Mouse (Mus musculus) liver, embryonic 13.5 days (tissue): ENCODE measurements around the gene Gm45213. TPM values are rescaled to one million over a fixed set of nuclear protein-coding genes. Genes with fewer than 3 reads are reported as not detected.
A peak's percentile ranks its signal among the peaks of the same experiment; 100 is the strongest.

Experiments used
- ATAC-seq: fragments of 200-750 bp; cut with Nextera tagmentation; 2 replicates; pipeline ENCODE4 v1.8.0; 2017; ENCODE audit warnings: low read depth, mild to moderate bottlenecking, moderate number of reproducible peaks, moderate library complexity
- DNase-seq: peaks from one replicate; pipeline ENCODE4 v3.0.0; 2022
- H3K27ac ChIP-seq: fragments of 300-500 bp; sonication (generic); 2 replicates; pipeline ENCODE4 v1.5.1; 2015; ENCODE audit warnings: moderate library complexity, mild to moderate bottlenecking, inconsistent platforms
- H3K27me3 ChIP-seq: fragments of 300-500 bp; sonication (generic); 2 replicates; pipeline ENCODE4 v1.6.1; 2015; ENCODE audit warnings: mild to moderate bottlenecking, inconsistent platforms
- H3K36me3 ChIP-seq: fragments of 300-500 bp; sonication (generic); 2 replicates; pipeline ENCODE4 v1.6.1; 2015; ENCODE audit warnings: mild to moderate bottlenecking, inconsistent platforms
- H3K4me1 ChIP-seq: fragments of 300-500 bp; sonication (generic); replicated peaks from 2 replicates; pipeline ENCODE4 v1.6.1; 2015; ENCODE audit warnings: inconsistent platforms
- H3K4me2 ChIP-seq: fragments of 300-500 bp; sonication (generic); 2 replicates; pipeline ENCODE4 v1.6.1; 2015; ENCODE audit warnings: inconsistent platforms, mild to moderate bottlenecking, moderate library complexity
- H3K4me3 ChIP-seq: fragments of 300-500 bp; sonication (generic); replicated peaks from 2 replicates; pipeline ENCODE4 v1.5.1; 2015; ENCODE audit warnings: mild to moderate bottlenecking, inconsistent platforms
- H3K9ac ChIP-seq: fragments of 300-500 bp; sonication (generic); 2 replicates; pipeline ENCODE4 v1.6.1; 2015; ENCODE audit warnings: mild to moderate bottlenecking, inconsistent platforms
- H3K9me3 ChIP-seq: fragments of 300-500 bp; sonication (generic); replicated peaks from 2 replicates; pipeline ENCODE4 v1.6.1; 2016; ENCODE audit warnings: inconsistent platforms
- WGBS: fragments of 180-500 bp; shearing (Covaris S2); methylation state at CpG from one replicate; pipeline ENCODE4 v1.1.7; 2015; ENCODE audit not compliant: insufficient replicate concordance; 5-methylcytosine and 5-hydroxymethylcytosine counted together
- polyA plus RNA-seq: library from polyadenylated mRNA; unstranded; fragments of >200 nt; fragmentation: Nextera tagmentation; extraction: Ambion mirVana; gene quantifications from 2 replicates; pipeline ENCODE4 v1.2.1, GENCODE M21; 2015

Gene Gm45213
- polyA plus RNA-seq, 1 experiment from 2014 or later, result not detected

GRCm38 (mm10) chr7:66090676-66091190, 47.3 kb downstream of the Gm45213 start:
- no peak overlapping the region for H3K27ac ChIP-seq
- ATAC-seq (no peak), DNase-seq (no peak)
- no peaks in the 10 kb centered on the region for H3K4me1 ChIP-seq
- WGBS, result 83% methylated on average over 11 of the region's 11 CpGs
- peaks cover 55% of the 10 kb centered on the region for H3K36me3 ChIP-seq
- H3K4me3 ChIP-seq, result no peak overlapping the region
- no peak overlapping the region for H3K4me2 ChIP-seq
- H3K9ac ChIP-seq, result no peak overlapping the region
- H3K27me3 ChIP-seq, result no peaks in the 10 kb centered on the region
- no peaks in the 10 kb centered on the region for H3K9me3 ChIP-seq

DNA sequence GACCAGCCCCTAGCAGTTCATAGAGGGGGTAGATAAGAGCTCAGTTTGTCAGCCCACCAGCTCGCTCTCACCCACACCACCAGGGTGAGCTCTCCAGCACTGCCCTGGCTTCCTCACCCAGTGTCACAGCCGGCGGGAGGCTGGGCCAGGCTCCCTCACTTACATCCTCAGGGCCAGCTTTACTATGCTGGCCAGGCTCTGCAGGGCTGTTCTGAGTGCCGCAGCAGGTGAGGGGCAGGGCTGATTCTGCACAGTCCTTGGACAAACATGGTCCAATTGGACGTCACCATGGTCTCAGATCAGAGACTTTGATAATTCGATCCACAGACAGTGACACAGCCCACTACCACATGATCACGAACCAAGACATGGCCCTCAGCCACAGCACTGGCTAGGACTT, 48.2 kb downstream of the Gm45213 start:
- no peak overlapping the region for H3K27ac ChIP-seq
- no peaks in the 10 kb centered on the region for H3K27me3 ChIP-seq
- peaks cover 47% of the 10 kb centered on the region for H3K36me3 ChIP-seq
- H3K4me2 ChIP-seq, result no peak overlapping the region
- DNase-seq (no peak), ATAC-seq (no peak)
- no peak overlapping the region for H3K4me3 ChIP-seq
- H3K9me3 ChIP-seq, result no peaks in the 10 kb centered on the region
- WGBS, result 74% methylated on average over 7 of the region's 7 CpGs
- H3K4me1 ChIP-seq, result no peaks in the 10 kb centered on the region
- no peak overlapping the region for H3K9ac ChIP-seq

GRCm38 (mm10) chr7:66092656-66093055, 49.3 kb downstream of the Gm45213 start:
- no peak overlapping the region for H3K9ac ChIP-seq
- H3K36me3 ChIP-seq, result peaks cover 36% of the 10 kb centered on the region
- no peaks in the 10 kb centered on the region for H3K4me1 ChIP-seq
- no peaks in the 10 kb centered on the region for H3K27me3 ChIP-seq
- ATAC-seq (no peak), DNase-seq (no peak)
- H3K4me2 ChIP-seq, result no peak overlapping the region
- no peak overlapping the region for H3K27ac ChIP-seq
- no peaks in the 10 kb centered on the region for H3K9me3 ChIP-seq
- H3K4me3 ChIP-seq, result no peak overlapping the region
- 77% methylated on average over 8 of the region's 8 CpGs for WGBS

GRCm38 (mm10) chr7:66094141-66094540, 50.7 kb downstream of the Gm45213 start:
- ATAC-seq, result no peak
- Histone ChIP-seq H3K4me2 (no peak overlapping the region), H3K27me3 (no peaks in the 10 kb centered on the region), H3K4me1 (no peaks in the 10 kb centered on the region), H3K4me3 (no peak overlapping the region), H3K9ac (no peak overlapping the region), H3K9me3 (no peaks in the 10 kb centered on the region), H3K36me3 (peaks cover 22% of the 10 kb centered on the region), H3K27ac (no peak overlapping the region)
- no peak for DNase-seq
- WGBS, result 61% methylated on average over 5 of the region's 5 CpGs

DNA sequence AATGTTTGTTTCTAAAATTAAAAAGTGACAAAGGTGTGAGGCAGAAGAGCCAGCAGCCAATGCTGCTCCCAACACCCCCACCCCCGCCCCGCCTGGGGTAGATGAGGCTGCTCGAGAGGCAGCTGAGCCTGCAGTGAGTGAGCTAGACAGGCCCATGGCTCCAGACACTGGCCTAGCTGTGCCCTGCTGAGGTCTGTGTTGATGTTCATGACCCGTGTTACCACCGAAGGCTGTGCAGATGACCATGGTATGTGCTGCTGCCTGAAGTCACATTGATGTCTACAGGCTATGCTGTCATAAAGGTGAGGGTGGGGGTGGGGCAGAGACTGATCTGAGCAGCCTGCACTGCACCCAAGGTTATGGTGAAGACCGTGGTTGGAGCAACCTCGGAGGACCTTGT, 55.4 kb downstream of the Gm45213 start:
- Histone ChIP-seq H3K36me3 (no peaks in the 10 kb centered on the region), H3K4me1 (no peaks in the 10 kb centered on the region), H3K9me3 (no peaks in the 10 kb centered on the region), H3K27ac (no peak overlapping the region), H3K4me3 (no peak overlapping the region), H3K9ac (no peak overlapping the region), H3K4me2 (no peak overlapping the region), H3K27me3 (peaks cover 9% of the 10 kb centered on the region)
- DNase-seq, result no peak
- 72% methylated on average over 7 of the region's 7 CpGs for WGBS
- ATAC-seq, result no peak

DNA sequence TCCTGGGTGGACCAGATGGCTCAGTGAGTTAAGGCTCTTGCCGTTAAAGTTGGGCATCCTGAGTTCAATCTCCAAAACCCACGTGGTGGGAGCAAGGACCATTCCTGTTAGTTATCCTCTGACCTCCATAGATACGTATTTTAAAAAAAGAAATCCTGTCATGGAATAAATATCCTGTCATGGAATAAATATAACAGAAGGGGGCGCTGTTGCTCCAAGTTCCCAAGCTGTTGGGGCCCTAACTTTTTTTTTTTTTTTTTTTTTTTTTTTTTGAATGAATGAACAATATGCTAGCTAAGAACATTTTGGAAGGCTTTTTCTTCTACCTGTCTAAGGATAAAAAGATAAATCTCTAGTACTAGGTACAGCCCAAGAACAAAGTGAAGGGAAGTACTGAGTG, 58.5 kb downstream of the Gm45213 start:
- Histone ChIP-seq H3K4me3 (no peak overlapping the region), H3K27ac (no peak overlapping the region), H3K27me3 (peaks cover 9% of the 10 kb centered on the region), H3K36me3 (no peaks in the 10 kb centered on the region), H3K4me1 (no peaks in the 10 kb centered on the region), H3K9ac (no peak overlapping the region), H3K9me3 (no peaks in the 10 kb centered on the region), H3K4me2 (no peak overlapping the region)
- no peak for DNase-seq
- 5% methylated on average over 4 of the region's 4 CpGs for WGBS
- no peak for ATAC-seq

- DNase-seq (no peak), ATAC-seq (no peak)
- WGBS, result 77% methylated on average over 5 of the region's 5 CpGs
- H3K9ac ChIP-seq, result no peak overlapping the region
- no peaks in the 10 kb centered on the region for H3K9me3 ChIP-seq
- H3K4me2 ChIP-seq, result no peak overlapping the region
- peaks cover 15% of the 10 kb centered on the region for H3K27me3 ChIP-seq
- no peaks in the 10 kb centered on the region for H3K36me3 ChIP-seq
- H3K4me1 ChIP-seq, result peaks cover 12% of the 10 kb centered on the region
- H3K27ac ChIP-seq, result no peak overlapping the region
- H3K4me3 ChIP-seq, result no peak overlapping the region
Measured at GRCm38 (mm10) chr7:66104531-66104930, 61.1 kb downstream of the Gm45213 start.

DNA sequence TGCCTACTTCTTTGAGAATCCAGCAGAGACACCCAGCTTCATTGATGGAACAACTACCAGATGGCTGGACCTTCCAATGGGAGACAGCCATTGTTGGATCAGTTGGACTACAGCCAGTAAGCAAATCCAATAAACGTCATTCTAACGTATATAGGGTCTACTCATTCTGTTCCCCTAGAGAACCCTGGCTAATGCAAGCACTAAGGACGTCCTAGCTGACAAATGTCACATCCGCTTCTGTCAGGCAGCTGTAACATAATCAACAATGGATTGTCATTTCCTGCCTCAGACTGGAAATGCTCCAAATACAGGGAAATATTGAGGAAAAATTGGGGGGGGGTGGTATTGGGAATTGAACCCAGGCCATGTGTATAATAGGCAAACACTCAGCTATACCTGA, 62.4 kb downstream of the Gm45213 start:
- H3K4me3 ChIP-seq, result no peak overlapping the region
- WGBS, result 51% methylated on average over 4 of the region's 4 CpGs
- H3K36me3 ChIP-seq, result no peaks in the 10 kb centered on the region
- H3K27ac ChIP-seq, result no peak overlapping the region
- H3K9ac ChIP-seq, result no peak overlapping the region
- H3K9me3 ChIP-seq, result no peaks in the 10 kb centered on the region
- H3K4me1 ChIP-seq, result peaks cover 14% of the 10 kb centered on the region
- ATAC-seq (no peak), DNase-seq (no peak)
- peaks cover 11% of the 10 kb centered on the region for H3K27me3 ChIP-seq
- no peak overlapping the region for H3K4me2 ChIP-seq

DNA sequence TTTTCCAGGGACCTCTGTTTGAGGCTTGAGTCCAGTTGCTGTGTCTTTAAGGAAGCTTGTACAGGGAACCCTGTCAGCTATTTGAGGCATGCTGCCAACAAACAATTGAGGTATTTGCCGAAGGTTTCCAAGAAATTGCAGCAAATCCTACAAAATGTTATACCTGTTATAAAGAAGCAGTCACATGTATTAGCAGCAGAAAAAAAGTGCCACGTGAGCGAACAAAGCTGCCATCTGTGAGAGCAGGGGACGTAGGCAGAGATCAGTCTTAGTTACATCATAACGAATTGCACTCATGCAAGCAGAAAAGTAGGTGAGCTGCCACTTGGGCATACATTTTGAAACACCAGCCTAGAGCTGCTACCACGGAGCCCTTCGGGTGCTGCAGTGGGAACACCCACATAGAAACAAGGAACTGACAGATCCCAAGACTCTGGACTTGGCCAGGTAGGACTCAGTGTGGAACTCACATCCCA, 63.2 kb downstream of the Gm45213 start:
- no peak overlapping the region; the same call in 1 of the 2 replicates for H3K27ac ChIP-seq
- peaks cover 6% of the 10 kb centered on the region; the same call in 1 of the 2 replicates for H3K27me3 ChIP-seq
- H3K4me3 ChIP-seq, result no peak overlapping the region
- DNase-seq (no peak), ATAC-seq (no peak)
- H3K4me1 ChIP-seq, result peaks cover 22% of the 10 kb centered on the region
- no peak overlapping the region for H3K9ac ChIP-seq
- H3K36me3 ChIP-seq, result no peaks in the 10 kb centered on the region
- no peak overlapping the region for H3K4me2 ChIP-seq
- no peaks in the 10 kb centered on the region for H3K9me3 ChIP-seq
- WGBS, result 73% methylated on average over 7 of the region's 7 CpGs

DNA sequence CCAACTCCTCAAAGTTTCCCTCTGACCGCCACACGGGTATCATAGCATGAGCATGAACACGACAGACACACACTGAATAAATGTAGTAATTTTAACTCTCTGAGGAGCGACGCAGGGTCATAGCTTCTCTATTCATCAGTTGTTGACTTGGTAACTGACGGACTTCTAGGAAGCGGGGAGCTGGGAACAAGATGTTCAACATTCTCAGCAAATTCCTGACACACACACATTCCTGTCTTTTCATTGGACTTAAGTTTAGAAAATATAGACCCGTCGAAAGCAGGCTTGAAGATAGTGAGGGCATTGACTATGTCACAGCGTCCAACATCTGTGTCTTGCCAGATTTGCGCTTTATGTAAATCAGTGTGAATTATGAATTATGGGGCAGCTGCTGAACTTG, 63.8 kb downstream of the Gm45213 start:
- WGBS, result 73% methylated on average over 11 of the region's 11 CpGs

DNA sequence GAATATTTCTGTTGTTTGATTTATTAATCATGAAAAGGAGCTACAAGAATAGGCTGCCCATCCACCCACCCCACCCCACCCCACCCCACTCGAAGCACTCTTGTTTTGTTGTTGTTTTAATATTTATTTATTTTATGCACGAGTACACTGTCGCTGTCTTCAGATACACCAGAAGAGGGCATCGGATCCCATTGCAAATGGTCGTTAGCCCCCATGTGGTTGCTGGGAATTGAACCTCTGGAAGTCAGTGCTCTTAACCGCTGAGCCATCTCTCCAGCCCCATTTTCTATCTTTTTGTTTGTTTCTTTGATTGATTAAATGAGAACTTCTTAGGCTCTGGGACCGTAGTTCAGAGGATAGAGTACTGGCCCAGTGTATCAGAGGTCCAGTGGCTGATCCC, 64.5 kb downstream of the Gm45213 start:
- H3K9me3 ChIP-seq, result no peaks in the 10 kb centered on the region
- no peak overlapping the region; the same call in 1 of the 2 replicates for H3K9ac ChIP-seq
- ATAC-seq (no peak), DNase-seq (peak; percentile 38)
- no peak overlapping the region; the same call in 1 of the 2 replicates for H3K4me3 ChIP-seq
- peaks cover 6% of the 10 kb centered on the region; the same call in 1 of the 2 replicates for H3K27me3 ChIP-seq
- WGBS, result 14% methylated on average over 7 of the region's 7 CpGs
- H3K4me2 ChIP-seq, result peak overlapping the region; percentile 97; the same call in 1 of the 2 replicates
- H3K36me3 ChIP-seq, result no peaks in the 10 kb centered on the region
- no peak overlapping the region for H3K27ac ChIP-seq
- peaks cover 35% of the 10 kb centered on the region for H3K4me1 ChIP-seq

More for the DNA sequence above, 63.8 kb downstream of the Gm45213 start:
- H3K9ac ChIP-seq, result no peak overlapping the region
- no peaks in the 10 kb centered on the region for H3K9me3 ChIP-seq
- H3K4me2 ChIP-seq, result no peak overlapping the region
- no peak overlapping the region for H3K27ac ChIP-seq
- peaks cover 6% of the 10 kb centered on the region; the same call in 1 of the 2 replicates for H3K27me3 ChIP-seq
- H3K4me1 ChIP-seq, result peaks cover 28% of the 10 kb centered on the region
- ATAC-seq, result no peak
- no peaks in the 10 kb centered on the region for H3K36me3 ChIP-seq
- no peak for DNase-seq
- H3K4me3 ChIP-seq, result no peak overlapping the region
